Mouse (Mus musculus) kidney, postnatal 25 days (tissue): ENCODE data around the gene Gpr108.

Experiments used
- DNase-seq, 2 experiments: peaks; one replicate each; pipeline ENCODE4 v3.0.0; 2021; ENCODE audit warnings: mixed read lengths in 2 of 2

Gpr108 gene

GRCm38 (mm10) chr17:57245311-57245929 is 2.8 kb downstream of the Gpr108 start:
- no peak for DNase-seq

DNA sequence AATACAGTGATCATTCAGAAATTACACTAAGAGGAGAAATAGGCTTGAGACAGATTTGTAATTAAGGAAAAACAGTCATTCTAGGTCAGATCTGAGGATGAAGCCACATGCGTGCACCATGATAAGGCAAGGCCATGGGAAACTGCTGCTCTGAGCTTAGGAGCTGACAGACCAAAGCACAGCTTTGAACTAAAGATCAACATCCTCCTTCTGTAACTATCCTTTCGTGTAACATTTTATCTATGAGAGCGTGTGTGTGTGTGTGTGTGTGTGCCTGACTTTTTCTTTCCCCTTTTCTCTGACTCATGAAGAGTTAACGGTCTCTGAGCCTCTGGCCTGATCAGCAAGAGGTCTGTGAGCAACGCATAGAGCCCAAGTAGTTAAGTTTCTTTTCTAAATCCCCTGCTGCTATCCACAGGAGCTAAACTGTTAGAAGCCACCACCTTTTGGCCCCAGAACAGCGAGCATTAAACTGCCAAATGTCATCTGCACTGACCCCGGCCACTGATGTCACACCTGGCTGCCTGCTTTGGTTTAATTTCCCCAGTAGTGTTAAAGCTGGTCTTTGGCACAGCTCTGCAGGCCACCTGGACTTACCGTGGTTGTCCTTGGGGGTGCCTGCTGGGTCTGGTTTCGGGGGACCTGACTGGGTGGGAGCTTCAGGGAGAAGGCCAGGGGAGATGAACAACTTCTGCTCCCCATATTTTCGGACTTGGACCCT is 4.4 kb downstream of the Gpr108 start:
- DNase-seq: no peak

GRCm38 (mm10) chr17:57237181-57237580 is 11.1 kb downstream of the Gpr108 start:
- DNase-seq: no peak

GRCm38 (mm10) chr17:57235803-57236202 is 12.4 kb downstream of the Gpr108 start:
- peak in 1 of 2 experiments; percentile 60 for DNase-seq

GRCm38 (mm10) chr17:57234254-57234928 is 13.9 kb downstream of the Gpr108 start:
- peak; percentile 59 to 84 for DNase-seq

- peak; percentile 84 to 95 for DNase-seq
Measured at GRCm38 (mm10) chr17:57233038-57233437, 15.2 kb downstream of the Gpr108 start.

GRCm38 (mm10) chr17:57232200-57232599 is 16.0 kb downstream of the Gpr108 start:
- DNase-seq: peak in 1 of 2 experiments; percentile 19

DNA sequence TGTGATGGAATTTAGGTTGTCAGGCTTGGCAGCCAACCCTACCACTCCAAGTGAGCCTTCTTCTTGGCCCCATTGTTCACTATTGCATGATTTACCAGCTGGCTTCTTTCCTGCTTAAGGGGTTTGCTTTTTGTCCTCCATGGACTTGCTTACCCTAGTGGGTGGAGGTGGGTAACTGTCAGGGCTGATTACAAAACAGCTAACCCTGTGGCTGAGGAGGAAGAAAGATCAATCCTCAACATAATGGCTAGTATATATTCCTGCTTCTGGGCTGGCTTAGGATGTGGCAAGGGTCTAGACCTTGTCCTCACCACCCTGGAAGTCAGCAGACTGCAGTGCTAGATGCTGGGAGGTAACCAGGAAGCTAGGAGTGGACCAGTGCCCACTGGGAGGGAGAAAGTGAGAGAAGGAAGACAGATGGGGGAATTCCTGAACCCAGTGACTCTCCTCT is 16.9 kb downstream of the Gpr108 start:
- DNase-seq: peak in 1 of 2 experiments; percentile 65

DNA sequence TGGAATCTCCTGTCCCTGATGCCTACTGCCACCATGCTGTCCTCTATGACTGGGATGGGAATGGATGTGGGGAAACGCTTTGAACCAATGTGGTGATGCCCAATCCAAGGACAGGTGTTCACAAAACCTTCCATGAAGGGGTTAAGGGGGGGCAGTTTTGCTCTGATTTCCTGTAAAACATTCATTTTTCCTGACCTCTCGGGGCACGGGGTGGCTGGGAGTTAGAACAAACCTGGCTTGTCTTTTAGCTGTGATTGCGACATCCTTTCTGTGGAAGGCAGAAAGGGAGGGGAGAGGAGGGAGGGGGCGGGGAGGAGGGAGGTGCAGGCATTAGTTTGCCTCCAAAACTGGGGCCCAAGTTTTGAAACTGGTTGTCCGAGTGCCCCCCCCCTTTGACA is 17.5 kb downstream of the Gpr108 start:
- peak; percentile 65 to 78 for DNase-seq

GRCm38 (mm10) chr17:57229851-57230727 is 18.2 kb downstream of the Gpr108 start:
- peak in 1 of 2 experiments; percentile 61 for DNase-seq

DNA sequence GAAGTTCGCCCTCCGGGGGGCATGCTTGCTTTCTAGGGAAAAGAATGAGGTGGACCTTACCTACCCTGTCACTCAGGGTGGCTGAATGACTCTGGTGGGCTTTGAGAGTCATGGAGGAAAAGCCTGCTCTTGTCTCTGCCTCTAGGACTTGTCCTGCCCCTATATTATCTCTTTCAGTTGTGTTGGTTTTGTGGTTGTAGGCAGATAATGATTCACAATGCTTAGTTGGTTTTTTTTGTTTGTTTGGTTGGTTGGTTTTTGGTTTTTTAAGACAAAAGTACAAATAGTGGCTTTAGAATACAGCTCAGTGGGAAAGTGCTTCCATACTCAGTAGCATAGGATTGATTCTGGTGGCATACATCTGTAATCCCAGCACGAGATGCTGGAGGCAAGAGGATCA is 19.4 kb downstream of the Gpr108 start:
- no peak for DNase-seq

DNA sequence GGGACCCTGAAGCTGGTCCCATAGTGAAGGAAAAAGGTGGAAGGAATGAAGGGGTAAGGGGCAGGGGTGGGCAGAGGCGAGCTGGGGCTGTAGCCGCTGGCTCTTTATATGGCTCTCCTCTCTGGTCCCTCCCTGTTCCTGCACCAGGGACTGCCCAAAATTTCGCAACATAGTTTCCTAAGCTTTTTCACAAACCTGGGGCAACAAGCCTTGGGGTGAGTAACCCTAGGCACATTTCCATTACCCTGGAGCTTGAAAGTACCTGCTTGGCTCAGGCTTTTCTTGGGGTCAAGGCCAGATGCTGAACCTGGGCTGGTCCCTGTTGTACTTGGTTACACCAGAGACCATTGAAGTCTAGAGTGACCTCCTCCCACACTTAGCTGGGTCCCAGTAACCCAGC is 20.2 kb downstream of the Gpr108 start, which contains the start of gene C3:
Gene C3 (minus strand): TSS at position 123 of the 400 bp plus-strand sequence.
- DNase-seq: peak; percentile 45 to 75

GRCm38 (mm10) chr17:57227468-57227867 is 20.8 kb downstream of the Gpr108 start:
- peak in 1 of 2 experiments; percentile 14 for DNase-seq

GRCm38 (mm10) chr17:57223313-57223712 is 24.9 kb downstream of the Gpr108 start:
- no peak for DNase-seq

GRCm38 (mm10) chr17:57221911-57222310 is 26.3 kb downstream of the Gpr108 start:
- peak in 1 of 2 experiments; percentile 14 for DNase-seq

DNA sequence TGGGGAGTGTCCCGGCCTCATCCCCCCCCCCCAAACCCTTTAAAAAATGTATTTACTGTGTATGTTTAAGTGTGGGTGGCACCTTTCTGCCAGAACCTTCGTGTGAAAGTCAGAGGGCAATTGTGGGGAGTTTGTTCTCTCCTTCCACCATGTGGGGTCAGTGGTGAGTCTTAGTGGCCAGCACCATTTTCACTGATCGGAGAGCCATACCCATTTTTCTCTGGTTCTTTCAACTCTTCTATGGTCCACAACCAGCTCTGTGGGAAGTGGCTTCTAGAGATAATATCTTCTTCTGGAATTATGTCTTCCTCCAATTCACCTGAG is 28.4 kb downstream of the Gpr108 start:
- peak; percentile 59 to 72 for DNase-seq

GRCm38 (mm10) chr17:57219167-57219883 is 28.9 kb downstream of the Gpr108 start:
- peak; percentile 81 to 86 for DNase-seq

DNA sequence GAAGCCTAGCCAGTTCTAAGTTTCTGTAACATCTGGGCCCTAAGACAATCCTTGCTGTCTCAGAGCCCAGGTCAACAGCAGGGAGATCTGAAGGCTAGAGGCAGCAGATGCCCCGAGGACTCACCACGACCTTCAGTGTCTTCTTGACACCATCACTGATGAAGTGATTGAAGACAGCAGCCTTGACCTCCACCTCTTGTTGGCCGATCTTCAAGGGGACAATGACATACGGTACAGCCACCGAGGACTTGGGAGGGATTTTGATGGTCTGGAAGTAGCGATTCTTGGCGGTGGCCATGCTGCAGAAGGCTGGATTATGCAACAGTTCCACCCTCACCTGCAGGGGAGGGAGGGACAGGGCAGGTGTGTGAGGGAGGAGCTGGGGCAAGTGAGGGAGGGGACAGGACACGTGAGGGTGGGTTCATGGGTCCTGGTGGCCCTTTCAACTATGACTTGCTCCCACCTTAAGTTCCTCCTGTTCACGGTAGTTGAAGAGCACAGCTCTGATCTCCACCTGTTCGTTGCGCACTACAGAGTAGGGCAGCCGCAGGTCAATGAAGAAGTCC is 29.8 kb downstream of the Gpr108 start:
- DNase-seq: peak in 1 of 2 experiments; percentile 26

- DNase-seq: peak in 1 of 2 experiments; percentile 58
Measured at GRCm38 (mm10) chr17:57214676-57215387, 33.4 kb downstream of the Gpr108 start.

GRCm38 (mm10) chr17:57211501-57211900 is 36.7 kb downstream of the Gpr108 start:
- DNase-seq: no peak

- DNase-seq: peak in 1 of 2 experiments; percentile 30
Measured at GRCm38 (mm10) chr17:57209330-57209729, 38.9 kb downstream of the Gpr108 start.
